Mouse (Mus musculus) kidney, adult 18-20 months (tissue): Measurements from ENCODE around the gene Slc25a51.
"Not testable (repeated sequence)": the region's sequence is repeated elsewhere in the genome, so short reads cannot be mapped to it uniquely, and the experiment has no call there.

Experiments
- DNase-seq: peaks from one replicate; pipeline ENCODE4 v3.0.0; 2021

Slc25a51 gene

DNA sequence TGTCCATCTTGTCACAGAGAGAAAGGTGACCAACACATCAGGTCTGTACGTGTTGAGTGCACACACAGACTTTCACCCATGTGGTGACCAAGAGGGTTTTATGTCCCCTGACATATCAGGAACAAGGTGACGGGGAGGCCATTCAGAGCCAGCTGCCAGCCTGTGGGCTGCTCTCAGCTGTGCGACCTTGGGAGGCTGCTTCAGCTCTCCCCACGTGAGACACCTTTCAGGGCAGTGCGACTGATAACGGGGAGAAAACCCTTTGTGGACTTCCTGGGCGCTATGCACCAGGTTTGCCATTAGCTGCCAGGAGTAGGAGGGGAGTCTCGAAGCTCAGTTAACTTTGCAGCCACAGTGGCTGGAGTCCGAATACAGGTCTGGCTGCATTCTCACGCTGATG is 14.1 kb upstream of the Slc25a51 start:
- DNase-seq, result no peak

GRCm38 (mm10) chr4:45421519-45422260 is 13.1 kb upstream of the Slc25a51 start:
- DNase-seq, result peak; percentile 61

DNA sequence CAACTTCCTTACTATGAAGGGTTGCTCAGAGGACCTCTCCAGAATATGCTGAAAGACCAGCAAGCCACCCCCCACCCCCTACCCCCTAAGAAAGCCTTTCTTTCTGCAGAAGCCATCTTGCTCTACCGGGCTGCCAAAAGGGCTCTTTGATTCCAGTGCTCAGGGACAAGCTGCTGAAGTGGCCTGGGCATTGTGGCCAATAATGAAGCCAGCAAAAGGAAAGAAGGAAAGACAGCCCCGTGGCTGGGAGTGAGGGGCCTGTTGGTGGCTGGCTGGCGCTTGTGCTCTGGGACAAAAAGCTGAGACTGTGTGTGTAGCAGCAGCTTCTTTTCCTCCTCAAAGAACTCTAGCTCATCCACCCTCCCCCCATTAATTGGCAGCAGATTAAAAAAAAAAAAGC is 12.2 kb upstream of the Slc25a51 start:
- no peak for DNase-seq

- no peak for DNase-seq
Measured at GRCm38 (mm10) chr4:45419051-45419450, 10.5 kb upstream of the Slc25a51 start.

- DNase-seq, result peak; percentile 74
Measured at GRCm38 (mm10) chr4:45418229-45418950, 9.8 kb upstream of the Slc25a51 start.

GRCm38 (mm10) chr4:45416314-45416713 is 7.7 kb upstream of the Slc25a51 start:
- no peak for DNase-seq

DNA sequence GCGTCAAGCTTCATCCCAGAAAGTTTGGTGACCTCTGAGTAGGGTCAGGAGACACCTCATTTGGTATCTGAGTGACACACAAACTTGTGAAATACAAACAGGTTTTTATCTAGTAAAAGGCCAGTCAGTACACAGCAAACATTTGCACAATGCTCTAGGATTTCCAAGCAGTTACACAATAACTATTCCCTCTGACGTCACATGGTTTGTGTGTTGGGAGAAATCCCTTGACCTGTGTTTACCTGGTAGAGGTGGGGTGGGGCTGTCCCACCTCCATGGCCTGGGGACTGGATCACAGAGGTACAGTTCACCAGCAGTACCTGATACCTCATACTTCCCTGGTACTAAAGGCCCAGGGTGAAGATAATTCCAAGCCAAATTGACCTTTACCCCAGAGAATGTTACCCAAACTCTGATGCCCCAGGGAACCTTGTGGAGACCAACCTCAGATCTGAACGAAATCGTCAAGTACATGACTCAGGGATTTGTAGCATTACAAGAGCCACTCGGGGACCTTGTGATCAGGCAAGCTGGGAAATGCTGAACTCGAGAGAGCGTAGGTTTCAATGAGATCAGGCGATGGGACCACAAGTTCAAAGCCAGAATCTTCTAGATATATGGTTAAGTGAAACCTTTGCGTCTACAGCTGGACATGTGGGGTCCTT is 5.2 kb upstream of the Slc25a51 start:
- no peak for DNase-seq

DNA sequence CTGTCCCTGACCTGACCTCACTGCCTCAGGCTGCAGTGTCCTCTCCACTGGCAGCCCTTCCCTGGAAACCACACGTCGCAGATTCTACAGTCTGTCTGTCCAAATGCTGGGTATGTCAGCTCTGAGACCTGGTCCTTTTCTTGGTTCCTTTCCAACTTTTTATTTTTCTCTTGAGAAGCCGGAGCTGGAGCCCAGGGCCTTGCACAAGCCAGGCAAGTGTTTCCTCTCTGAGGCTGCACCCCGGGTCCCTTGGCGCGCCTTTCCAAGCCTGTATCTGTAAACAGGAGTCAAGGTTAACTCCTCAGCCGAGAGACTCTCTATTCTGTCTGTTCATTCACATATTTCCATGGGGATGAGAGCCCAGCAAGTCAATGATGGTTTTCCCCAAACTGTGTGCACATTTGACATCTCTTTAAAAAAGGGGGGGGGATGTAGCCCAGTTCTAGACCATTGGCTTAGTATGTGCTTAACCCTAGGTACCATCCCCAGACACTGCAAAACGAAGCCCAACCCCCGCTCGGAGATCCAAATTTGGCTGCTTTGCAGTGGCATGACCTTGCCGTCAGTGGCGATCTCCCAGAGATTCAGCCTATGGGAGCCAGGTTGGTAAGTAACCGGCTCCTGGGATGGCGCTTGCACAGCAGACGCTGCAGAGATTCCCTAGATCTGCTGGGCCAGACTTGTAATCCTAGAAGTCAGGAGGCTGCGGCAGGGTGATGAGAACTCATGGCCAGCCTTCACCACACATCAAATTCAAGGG is 4.0 kb upstream of the Slc25a51 start:
- DNase-seq, result no peak

- DNase-seq, result no peak
Measured at GRCm38 (mm10) chr4:45411181-45411790, 2.7 kb upstream of the Slc25a51 start.

GRCm38 (mm10) chr4:45409270-45409669 is 704 bp upstream of the Slc25a51 start:
- peak; percentile 92 for DNase-seq

- DNase-seq, result peak; percentile 59
Measured at GRCm38 (mm10) chr4:45407703-45408334, 747 bp downstream of the Slc25a51 start.

- no peak for DNase-seq
Measured at GRCm38 (mm10) chr4:45407001-45407702, 1.4 kb downstream of the Slc25a51 start.

- DNase-seq, result no peak
Measured at GRCm38 (mm10) chr4:45406397-45406796, 2.2 kb downstream of the Slc25a51 start.

DNA sequence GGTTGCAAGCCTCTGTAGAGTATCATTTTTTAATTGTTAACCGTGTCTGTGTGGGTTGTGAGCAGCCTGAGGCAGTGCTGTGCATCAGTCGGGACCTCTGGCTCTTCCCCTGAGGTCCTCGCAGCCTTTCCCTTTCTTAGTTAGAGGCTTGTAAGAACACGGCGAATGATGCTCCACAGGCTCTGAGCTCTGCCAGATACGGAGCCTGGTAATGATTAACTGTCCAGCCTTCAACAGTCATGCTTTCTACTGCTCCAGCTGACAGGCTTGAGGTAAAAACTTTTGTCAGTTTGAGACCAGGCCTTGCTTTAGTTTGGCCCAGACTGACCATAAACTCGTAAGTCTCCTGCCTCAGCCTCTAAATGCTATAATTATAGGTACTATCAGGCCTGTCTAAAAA is 3.3 kb downstream of the Slc25a51 start:
- DNase-seq, result no peak

- no peak for DNase-seq
Measured at GRCm38 (mm10) chr4:45404086-45404485, 4.5 kb downstream of the Slc25a51 start.

GRCm38 (mm10) chr4:45403499-45403878 is 5.1 kb downstream of the Slc25a51 start:
- DNase-seq, result no peak

- no peak for DNase-seq
Measured at GRCm38 (mm10) chr4:45402878-45403498, 5.6 kb downstream of the Slc25a51 start.

DNA sequence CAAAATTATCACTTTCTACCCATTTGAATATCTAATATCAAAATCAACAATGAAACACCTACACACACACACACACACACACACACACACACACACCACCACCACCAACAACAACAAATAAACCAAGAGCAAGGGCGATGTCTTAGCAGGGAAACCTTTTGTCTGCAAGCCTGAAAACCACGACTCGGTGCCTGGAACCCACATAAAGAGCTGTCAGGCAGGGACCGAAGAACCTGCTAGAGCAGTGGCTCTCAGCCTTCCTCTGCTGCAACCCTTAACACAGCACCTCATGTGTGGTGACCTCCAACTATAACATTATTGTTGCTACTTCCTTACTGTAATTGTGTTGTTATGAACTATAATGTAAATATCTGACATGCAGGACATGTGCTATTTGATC is 6.3 kb downstream of the Slc25a51 start:
- DNase-seq, result no peak

DNA sequence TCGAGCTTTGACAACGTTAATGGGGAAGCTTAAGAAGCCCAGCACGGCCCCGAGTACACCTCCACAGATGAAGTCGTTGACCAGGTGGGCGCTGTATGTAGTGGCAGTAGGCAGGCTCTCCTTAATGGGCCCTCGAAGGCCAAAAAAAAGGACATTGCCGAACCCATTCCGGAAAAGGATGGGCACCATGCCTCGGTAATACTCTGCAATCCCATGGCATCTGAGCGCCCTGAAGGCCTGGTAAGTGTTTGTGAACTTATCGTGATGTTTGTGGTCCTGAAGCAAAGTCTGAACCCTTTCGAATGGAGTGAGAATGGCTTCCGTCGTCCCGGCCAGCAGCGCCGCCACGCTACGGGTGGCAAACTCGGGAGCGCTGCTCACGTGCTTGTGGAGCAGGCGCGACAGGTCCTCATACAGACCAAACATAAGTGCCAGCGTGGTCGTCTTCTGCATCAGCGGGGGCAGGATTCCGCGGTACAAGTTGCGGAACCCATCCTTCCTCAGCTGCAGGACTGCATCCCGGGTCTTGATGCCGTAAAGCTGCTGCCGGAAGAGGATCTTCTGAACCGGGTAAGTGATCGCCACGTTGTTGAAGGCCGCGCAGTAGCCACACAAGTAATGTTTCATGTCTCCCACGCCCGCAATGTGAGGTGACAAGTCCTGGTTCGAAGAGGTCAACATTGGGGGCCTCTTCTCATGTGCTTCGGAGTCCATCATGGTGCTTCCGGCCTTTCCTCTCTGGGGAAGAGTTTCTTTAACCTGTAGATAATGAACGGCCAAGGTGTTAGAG is 8.9 kb downstream of the Slc25a51 start:
- no peak for DNase-seq

- DNase-seq, result not testable (repeated sequence)
Measured at GRCm38 (mm10) chr4:45398315-45398714, 10.3 kb downstream of the Slc25a51 start.
